Mouse (Mus musculus): ENCODE measurements around the gene Usf3. TPM values are rescaled to one million over a fixed set of nuclear protein-coding genes. Genes with fewer than 3 reads are reported as not detected.

Gene Usf3
- polyA plus RNA-seq, 1 experiment from 2014 or later, result 4.7 TPM

DNA sequence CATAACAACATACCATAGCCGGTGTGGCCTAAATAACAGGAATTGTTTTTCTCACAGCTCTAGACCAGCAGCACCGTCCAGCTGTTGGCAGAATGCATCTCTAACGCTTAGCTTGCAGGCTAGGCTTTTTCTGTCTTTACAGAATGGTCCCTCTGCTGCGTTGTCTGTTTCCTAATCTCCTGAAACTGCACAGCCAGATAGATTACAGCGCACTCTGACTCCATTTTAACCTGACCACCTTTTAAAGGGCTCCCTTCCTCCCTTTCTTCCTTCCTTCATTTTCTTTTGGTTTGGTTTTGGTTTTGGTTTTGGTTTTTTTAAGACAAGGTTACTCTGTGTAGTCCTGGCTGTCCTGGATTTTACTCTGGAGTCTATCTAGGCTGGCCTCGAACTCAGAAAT lies 17.0 kb downstream of the Usf3 start:
- H3K27me3 ChIP-seq (ENCODE audit: control insufficient read depth, insufficient read depth, low read length), result no peaks in the 10 kb centered on the region
- H3K4me3 ChIP-seq (ENCODE audit: control insufficient read depth in 1 of 2, insufficient read depth in 1 of 2, low read depth in 1 of 2, low read length in 2 of 2), result no peak overlapping the region
- no peak for ATAC-seq (ENCODE audit: insufficient number of reproducible peaks, insufficient read depth, low FRiP score, low read depth)
- H3K9ac ChIP-seq (ENCODE audit: low read length), result no peak overlapping the region
- H3K4me1 ChIP-seq (ENCODE audit: control insufficient read depth in 2 of 2, insufficient read depth in 2 of 2, low read length in 2 of 2), result peaks cover 2 to 13% of the 10 kb centered on the region in 2 experiments; a peak in 1 of 4 replicates
- no peaks in the 10 kb centered on the region for H3K9me3 ChIP-seq (ENCODE audit: control insufficient read depth, low read length)
- no peak overlapping the region for H3K4me2 ChIP-seq (ENCODE audit: low read length)
- 62% methylated on average over 6 of the region's 6 CpGs for WGBS
- no peaks in the 10 kb centered on the region for H3K36me3 ChIP-seq (ENCODE audit: control insufficient read depth, insufficient read depth, low read length)
- H3K27ac ChIP-seq (replicated peaks in 1 of 2; ENCODE audit: control insufficient read depth in 1 of 2, insufficient read depth in 1 of 2, low read depth in 2 of 2, low read length in 2 of 2), result no peak overlapping the region

DNA sequence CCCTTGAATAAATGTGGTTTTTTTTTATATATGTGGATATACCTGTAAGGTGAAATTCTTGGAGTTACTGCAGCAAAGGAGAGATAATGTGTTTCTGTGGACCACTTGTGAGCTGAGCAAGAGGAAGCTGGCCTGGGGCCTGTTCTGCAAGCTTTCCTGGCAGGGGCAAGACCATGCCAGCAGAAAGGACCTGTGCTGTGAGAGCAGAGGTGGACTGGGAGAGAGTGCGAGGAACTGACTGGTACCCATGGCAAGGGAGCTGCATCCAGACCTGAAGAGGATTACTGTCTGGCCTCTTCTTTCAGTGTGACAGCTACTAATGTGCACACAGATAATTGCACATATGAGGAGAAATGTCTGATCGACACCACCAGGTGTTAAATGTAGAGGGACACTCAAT lies 17.9 kb downstream of the Usf3 start:
- Histone ChIP-seq H3K36me3 (ENCODE audit: control insufficient read depth, insufficient read depth, low read length) (no peaks in the 10 kb centered on the region), H3K4me2 (ENCODE audit: low read length) (no peak overlapping the region), H3K4me3 (ENCODE audit: control insufficient read depth in 1 of 2, insufficient read depth in 1 of 2, low read depth in 1 of 2, low read length in 2 of 2) (no peak overlapping the region), H3K27ac (replicated peaks in 1 of 2; ENCODE audit: control insufficient read depth in 1 of 2, insufficient read depth in 1 of 2, low read depth in 2 of 2, low read length in 2 of 2) (no peak overlapping the region), H3K4me1 (ENCODE audit: control insufficient read depth in 2 of 2, insufficient read depth in 2 of 2, low read length in 2 of 2) (peaks cover 2 to 13% of the 10 kb centered on the region in 2 experiments; a peak in 1 of 4 replicates), H3K9me3 (ENCODE audit: control insufficient read depth, low read length) (no peaks in the 10 kb centered on the region), H3K9ac (ENCODE audit: low read length) (0 out of 2 replicates have a peak overlapping the region, but pooled peaks have one; percentile 25), H3K27me3 (ENCODE audit: control insufficient read depth, insufficient read depth, low read length) (no peaks in the 10 kb centered on the region)
- ATAC-seq (ENCODE audit: insufficient number of reproducible peaks, insufficient read depth, low FRiP score, low read depth), result no peak
- 81% methylated on average over 2 of the region's 2 CpGs for WGBS

DNA sequence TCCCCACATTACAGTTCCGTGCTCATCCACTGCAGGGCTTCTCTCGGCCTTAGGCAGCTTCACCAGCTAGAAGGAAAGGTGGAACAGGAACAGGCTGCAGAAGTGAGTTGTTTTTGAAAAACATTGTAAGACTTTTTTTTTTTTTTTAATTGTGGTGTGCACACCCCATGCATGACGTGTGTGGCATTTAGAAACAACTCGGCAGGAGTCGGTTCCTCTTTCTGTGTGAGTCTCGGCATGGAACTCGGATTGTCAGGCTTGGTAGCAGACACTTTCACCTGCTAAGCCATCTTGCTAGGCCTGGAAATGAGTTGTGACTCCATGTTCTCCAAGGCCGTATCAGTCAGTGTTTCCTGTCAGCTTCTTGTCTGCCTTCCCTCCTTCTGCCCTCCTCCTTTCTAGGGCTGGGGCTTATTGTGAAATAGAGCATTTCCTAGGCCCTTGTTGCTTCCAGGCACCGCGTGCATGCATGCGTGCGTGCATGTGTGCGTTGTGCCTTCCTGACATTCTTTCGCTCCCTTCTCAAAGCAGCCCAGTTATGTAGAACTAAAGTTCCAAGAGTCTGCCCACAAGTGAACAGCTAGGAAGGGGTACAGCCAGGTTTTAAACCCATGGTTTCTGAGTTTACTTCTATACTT lies 26.1 kb downstream of the Usf3 start:
- H3K4me3 ChIP-seq (ENCODE audit: control insufficient read depth in 1 of 2, insufficient read depth in 1 of 2, low read depth in 1 of 2, low read length in 2 of 2), result no peak overlapping the region
- no peaks in the 10 kb centered on the region for H3K27me3 ChIP-seq (ENCODE audit: control insufficient read depth, insufficient read depth, low read length)
- H3K36me3 ChIP-seq (ENCODE audit: control insufficient read depth, insufficient read depth, low read length), result peaks cover 39% of the 10 kb centered on the region
- ATAC-seq (ENCODE audit: insufficient number of reproducible peaks, insufficient read depth, low FRiP score, low read depth), result no peak
- H3K27ac ChIP-seq (replicated peaks in 1 of 2; ENCODE audit: control insufficient read depth in 1 of 2, insufficient read depth in 1 of 2, low read depth in 2 of 2, low read length in 2 of 2), result no peak overlapping the region
- H3K9me3 ChIP-seq (ENCODE audit: control insufficient read depth, low read length), result no peaks in the 10 kb centered on the region
- 88% methylated on average over 14 of the region's 14 CpGs for WGBS
- H3K4me2 ChIP-seq (ENCODE audit: low read length), result no peak overlapping the region
- H3K9ac ChIP-seq (ENCODE audit: low read length), result no peak overlapping the region
- no peaks in the 10 kb centered on the region for H3K4me1 ChIP-seq (ENCODE audit: control insufficient read depth in 2 of 2, insufficient read depth in 2 of 2, low read length in 2 of 2)

DNA sequence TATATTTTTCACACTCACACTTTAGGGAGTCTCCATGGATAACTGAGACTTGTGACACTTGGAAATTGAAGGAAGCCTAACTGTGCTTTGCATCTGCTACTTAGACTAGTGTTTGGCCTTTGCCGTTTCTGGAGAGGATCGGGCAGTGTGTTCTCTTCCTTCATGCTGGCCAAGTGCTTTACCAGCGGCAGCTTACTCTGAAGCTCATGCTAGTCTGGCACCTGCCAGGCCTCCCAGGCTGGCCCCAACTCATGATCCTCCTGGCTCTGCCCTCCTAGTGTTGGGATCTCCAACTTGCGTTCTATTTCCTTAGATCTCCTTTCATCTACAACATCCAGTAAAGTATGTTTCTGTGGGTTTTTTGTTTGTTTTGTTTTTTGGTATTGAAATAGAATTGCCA lies 27.1 kb downstream of the Usf3 start:
- H3K9me3 ChIP-seq (ENCODE audit: control insufficient read depth, low read length), result no peaks in the 10 kb centered on the region
- H3K4me1 ChIP-seq (ENCODE audit: control insufficient read depth in 2 of 2, insufficient read depth in 2 of 2, low read length in 2 of 2), result no peaks in the 10 kb centered on the region
- no peaks in the 10 kb centered on the region for H3K27me3 ChIP-seq (ENCODE audit: control insufficient read depth, insufficient read depth, low read length)
- no peak overlapping the region for H3K4me3 ChIP-seq (ENCODE audit: control insufficient read depth in 1 of 2, insufficient read depth in 1 of 2, low read depth in 1 of 2, low read length in 2 of 2)
- peaks cover 45% of the 10 kb centered on the region for H3K36me3 ChIP-seq (ENCODE audit: control insufficient read depth, insufficient read depth, low read length)
- no peak for ATAC-seq (ENCODE audit: insufficient number of reproducible peaks, insufficient read depth, low FRiP score, low read depth)
- WGBS, result 93% methylated on average over 4 of the region's 4 CpGs
- H3K9ac ChIP-seq (ENCODE audit: low read length), result no peak overlapping the region
- no peak overlapping the region for H3K4me2 ChIP-seq (ENCODE audit: low read length)
- H3K27ac ChIP-seq (replicated peaks in 1 of 2; ENCODE audit: control insufficient read depth in 1 of 2, insufficient read depth in 1 of 2, low read depth in 2 of 2, low read length in 2 of 2), result no peak overlapping the region

DNA sequence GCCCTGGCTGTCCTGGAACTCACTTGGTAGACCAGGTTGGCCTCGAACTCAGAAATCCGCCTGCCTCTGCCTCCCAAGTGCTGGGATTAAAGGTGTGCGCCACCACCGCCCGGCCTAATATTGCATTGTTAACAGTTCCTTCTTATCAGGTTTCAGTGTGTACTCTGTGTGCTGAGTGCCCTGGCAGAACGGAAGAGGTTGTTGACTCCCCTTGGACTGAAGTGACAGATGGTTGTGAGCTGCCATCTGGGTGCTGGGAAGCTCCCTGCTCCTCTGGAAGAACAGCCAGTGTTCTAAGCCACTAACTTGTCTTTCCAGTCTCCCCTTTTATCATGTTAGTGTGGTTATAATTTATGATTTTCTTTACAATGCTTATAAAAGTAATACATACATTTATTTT lies 31.3 kb downstream of the Usf3 start:
- H3K36me3 ChIP-seq (ENCODE audit: control insufficient read depth, insufficient read depth, low read length), result peaks cover 84% of the 10 kb centered on the region
- no peak for ATAC-seq (ENCODE audit: insufficient number of reproducible peaks, insufficient read depth, low FRiP score, low read depth)
- WGBS, result 77% methylated on average over 6 of the region's 6 CpGs
- H3K9me3 ChIP-seq (ENCODE audit: control insufficient read depth, low read length), result no peaks in the 10 kb centered on the region
- no peak overlapping the region for H3K27ac ChIP-seq (replicated peaks in 1 of 2; ENCODE audit: control insufficient read depth in 1 of 2, insufficient read depth in 1 of 2, low read depth in 2 of 2, low read length in 2 of 2)
- no peaks in the 10 kb centered on the region for H3K27me3 ChIP-seq (ENCODE audit: control insufficient read depth, insufficient read depth, low read length)
- H3K4me3 ChIP-seq (ENCODE audit: control insufficient read depth in 1 of 2, insufficient read depth in 1 of 2, low read depth in 1 of 2, low read length in 2 of 2), result no peak overlapping the region
- no peak overlapping the region for H3K4me2 ChIP-seq (ENCODE audit: low read length)
- no peaks in the 10 kb centered on the region for H3K4me1 ChIP-seq (ENCODE audit: control insufficient read depth in 2 of 2, insufficient read depth in 2 of 2, low read length in 2 of 2)
- no peak overlapping the region for H3K9ac ChIP-seq (ENCODE audit: low read length)

GRCm38 (mm10) chr16:44205973-44206372 lies 32.9 kb downstream of the Usf3 start:
- no peaks in the 10 kb centered on the region for H3K4me1 ChIP-seq (ENCODE audit: control insufficient read depth in 2 of 2, insufficient read depth in 2 of 2, low read length in 2 of 2)
- no peak for ATAC-seq (ENCODE audit: insufficient number of reproducible peaks, insufficient read depth, low FRiP score, low read depth)
- H3K9ac ChIP-seq (ENCODE audit: low read length), result no peak overlapping the region
- no peaks in the 10 kb centered on the region for H3K9me3 ChIP-seq (ENCODE audit: control insufficient read depth, low read length)
- no peak overlapping the region for H3K4me2 ChIP-seq (ENCODE audit: low read length)
- peaks cover 84% of the 10 kb centered on the region for H3K36me3 ChIP-seq (ENCODE audit: control insufficient read depth, insufficient read depth, low read length)
- H3K27me3 ChIP-seq (ENCODE audit: control insufficient read depth, insufficient read depth, low read length), result no peaks in the 10 kb centered on the region
- H3K27ac ChIP-seq (replicated peaks in 1 of 2; ENCODE audit: control insufficient read depth in 1 of 2, insufficient read depth in 1 of 2, low read depth in 2 of 2, low read length in 2 of 2), result no peak overlapping the region
- H3K4me3 ChIP-seq (ENCODE audit: control insufficient read depth in 1 of 2, insufficient read depth in 1 of 2, low read depth in 1 of 2, low read length in 2 of 2), result no peak overlapping the region
- WGBS, result 92% methylated on average over 8 of the region's 8 CpGs

DNA sequence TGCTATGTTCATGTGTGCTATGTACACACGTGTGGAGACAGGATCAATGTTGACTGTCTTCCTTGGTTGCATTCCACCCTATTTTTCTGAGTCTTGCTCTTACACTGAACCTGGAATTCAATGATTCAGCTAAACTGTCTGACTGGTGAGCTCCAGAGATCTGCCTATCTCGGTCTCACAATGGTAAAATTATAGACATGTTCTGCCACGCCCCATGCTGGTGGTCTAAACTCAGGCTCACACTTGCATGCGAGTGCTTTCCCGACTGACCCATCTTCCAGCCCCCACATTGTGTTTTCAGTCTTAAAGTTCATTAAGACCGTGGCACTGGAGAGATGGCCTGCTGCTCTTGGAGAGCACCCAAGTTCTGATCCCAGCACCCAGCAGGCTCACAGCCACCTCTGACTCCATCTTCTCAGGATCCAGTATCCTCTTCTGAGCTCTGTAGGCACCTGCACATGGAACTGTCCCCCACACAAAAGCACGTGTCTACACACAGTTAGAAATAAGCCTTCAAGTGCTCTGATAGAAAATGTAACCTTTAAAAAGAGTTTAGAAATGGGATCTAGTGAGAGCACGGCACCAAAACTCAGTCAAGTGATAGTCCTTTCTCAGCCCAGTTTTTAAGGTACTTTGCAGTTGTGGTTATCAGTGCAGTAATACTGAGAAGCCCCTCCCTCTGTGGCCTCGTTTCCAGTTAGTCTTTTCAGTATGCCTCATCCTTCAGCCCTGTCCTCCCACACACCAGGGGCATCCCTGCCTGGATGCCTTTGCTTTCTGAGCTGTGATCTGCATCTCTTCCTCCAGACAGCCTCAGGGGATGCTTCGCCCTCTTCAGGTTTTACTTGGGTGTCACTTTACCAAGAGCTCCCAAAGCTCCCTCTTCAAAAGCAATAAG lies 37.4 kb downstream of the Usf3 start:
- 80% methylated on average over 10 of the region's 10 CpGs for WGBS
- Histone ChIP-seq H3K9ac (ENCODE audit: low read length) (no peak overlapping the region), H3K4me3 (ENCODE audit: control insufficient read depth in 1 of 2, insufficient read depth in 1 of 2, low read depth in 1 of 2, low read length in 2 of 2) (no peak overlapping the region), H3K27me3 (ENCODE audit: control insufficient read depth, insufficient read depth, low read length) (no peaks in the 10 kb centered on the region), H3K27ac (replicated peaks in 1 of 2; ENCODE audit: control insufficient read depth in 1 of 2, insufficient read depth in 1 of 2, low read depth in 2 of 2, low read length in 2 of 2) (no peak overlapping the region), H3K9me3 (ENCODE audit: control insufficient read depth, low read length) (no peaks in the 10 kb centered on the region), H3K4me1 (ENCODE audit: control insufficient read depth in 2 of 2, insufficient read depth in 2 of 2, low read length in 2 of 2) (no peaks in the 10 kb centered on the region), H3K36me3 (ENCODE audit: control insufficient read depth, insufficient read depth, low read length) (peaks cover 95% of the 10 kb centered on the region), H3K4me2 (ENCODE audit: low read length) (no peak overlapping the region)
- ATAC-seq (ENCODE audit: insufficient number of reproducible peaks, insufficient read depth, low FRiP score, low read depth), result no peak

All from heart, embryonic 14.5 days (tissue).